Mouse (Mus musculus) stomach, embryonic 14.5 days (tissue): ENCODE data around the gene Fndc7. TPM values are rescaled to one million over a fixed set of nuclear protein-coding genes. Genes with fewer than 3 reads are reported as not detected.
"Not testable (repeated sequence)": the region's sequence is repeated elsewhere in the genome, so short reads cannot be mapped to it uniquely, and the experiment has no call there.

Experiments used
- ATAC-seq: fragments of 200-750 bp; cut with Nextera tagmentation; 2 replicates; pipeline ENCODE4 v1.8.0; 2017; ENCODE audit warnings: low read depth, moderate TSS enrichment; ENCODE audit not compliant: insufficient number of reproducible peaks, insufficient read depth, low FRiP score
- H3K27ac ChIP-seq: fragments of 300-500 bp; sonication (generic); 2 replicates; pipeline ENCODE4 v1.5.1; 2014; ENCODE audit warnings: mild to moderate bottlenecking, low read length, moderate library complexity, mixed read lengths
- H3K27me3 ChIP-seq: fragments of 300-500 bp; sonication (generic); 2 replicates; pipeline ENCODE4 v1.6.1; 2014; ENCODE audit warnings: low read length, control low read depth, mixed read lengths; ENCODE audit not compliant: control insufficient read depth, insufficient read depth
- H3K36me3 ChIP-seq: fragments of 300-500 bp; sonication (generic); 2 replicates; pipeline ENCODE4 v1.6.1; 2014; ENCODE audit warnings: mild to moderate bottlenecking, control low read depth, low read length, moderate library complexity, mixed read lengths; ENCODE audit not compliant: control insufficient read depth, insufficient read depth
- H3K4me1 ChIP-seq: fragments of 300-500 bp; sonication (generic); 2 replicates; pipeline ENCODE4 v1.6.1; 2014; ENCODE audit warnings: low read length, control low read depth, mixed read lengths; ENCODE audit not compliant: control insufficient read depth, insufficient read depth
- H3K4me2 ChIP-seq: fragments of 300-500 bp; sonication (generic); replicated peaks from 2 replicates; pipeline ENCODE4 v1.6.1; 2014; ENCODE audit warnings: low read depth, low read length, control low read depth
- H3K4me3 ChIP-seq: fragments of 300-500 bp; sonication (generic); 2 replicates; pipeline ENCODE4 v1.5.1; 2014; ENCODE audit warnings: low read depth, low read length, control low read depth
- H3K9ac ChIP-seq: fragments of 300-500 bp; sonication (generic); replicated peaks from 2 replicates; pipeline ENCODE4 v1.6.1; 2014; ENCODE audit warnings: low read depth, mild to moderate bottlenecking, control low read depth, low read length, moderate library complexity, mixed read lengths
- H3K9me3 ChIP-seq: fragments of 300-500 bp; sonication (generic); 2 replicates; pipeline ENCODE4 v1.6.1; 2016; ENCODE audit warnings: low read depth, low read length, control low read depth; ENCODE audit not compliant: control insufficient read depth
- WGBS: fragments of 180-500 bp; shearing (Covaris S2); extraction: QIAGEN DNeasy Blood & Tissue Kit; methylation state at CpG from one replicate; pipeline ENCODE4 v1.1.7; 2014; 5-methylcytosine and 5-hydroxymethylcytosine counted together
- polyA plus RNA-seq: library from polyadenylated mRNA; unstranded; fragments of >200 nt; fragmentation: Nextera tagmentation; extraction: Ambion mirVana; gene quantifications from 2 replicates; pipeline ENCODE4 v1.2.1, GENCODE M21; 2014

Fndc7 gene
- polyA plus RNA-seq, 1 experiment from 2014 or later = not detected

DNA sequence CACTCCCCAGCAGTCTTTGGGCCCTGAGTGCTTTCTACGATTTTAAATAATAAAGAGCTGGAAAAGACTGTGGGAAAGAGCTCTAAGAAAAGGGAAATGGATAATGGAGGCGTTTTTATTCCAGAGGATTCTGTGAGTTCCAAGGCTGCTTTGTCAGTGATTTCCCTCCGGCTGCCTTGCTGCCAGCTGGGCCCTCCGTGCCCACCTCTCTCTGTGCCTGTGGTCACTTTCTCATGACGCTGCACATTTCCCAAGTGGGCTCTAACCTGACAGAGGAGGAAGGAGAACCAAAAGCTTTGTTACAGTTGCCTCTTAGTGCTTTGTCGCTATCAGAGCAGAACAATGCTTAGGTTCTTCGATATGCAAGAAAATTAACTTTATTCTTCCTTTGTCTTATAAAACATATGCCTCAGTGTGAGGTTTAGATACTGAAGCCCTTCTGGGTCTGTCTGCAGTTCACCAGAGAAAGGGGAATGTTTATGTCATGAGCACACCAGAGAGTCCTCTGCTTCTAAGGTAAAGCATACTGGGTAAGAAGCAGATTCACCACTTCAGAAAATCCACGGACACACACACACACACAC lies 5.0 kb downstream of the Fndc7 start:
- Histone ChIP-seq H3K27ac (no peak overlapping the region), H3K4me3 (no peak overlapping the region), H3K9me3 (no peaks in the 10 kb centered on the region), H3K36me3 (no peaks in the 10 kb centered on the region), H3K9ac (no peak overlapping the region), H3K4me2 (no peak overlapping the region), H3K27me3 (no peaks in the 10 kb centered on the region), H3K4me1 (peaks cover 7% of the 10 kb centered on the region; the same call in 1 of the 2 replicates)
- WGBS = 73% methylated on average over 8 of the region's 8 CpGs
- ATAC-seq = no peak

DNA sequence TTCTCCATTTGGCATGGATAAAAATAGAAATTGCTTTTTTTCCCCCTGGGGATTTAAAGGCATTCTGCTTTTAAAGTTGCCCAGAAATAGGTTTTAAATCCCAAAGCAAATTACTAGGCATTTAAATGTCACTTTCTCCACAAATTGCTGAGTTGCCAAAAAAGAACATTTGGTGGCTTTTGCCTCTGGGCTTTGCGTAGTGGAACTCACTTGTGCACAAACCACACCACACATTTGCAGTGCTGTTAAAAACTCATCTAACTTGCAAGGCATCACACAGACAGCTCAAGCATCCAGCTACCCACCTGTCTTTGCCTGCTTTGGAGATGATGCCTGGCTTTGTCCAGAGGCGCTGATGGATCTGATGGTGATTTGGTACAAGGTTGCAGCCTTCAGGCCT lies 6.7 kb downstream of the Fndc7 start:
- H3K9me3 ChIP-seq = no peaks in the 10 kb centered on the region
- peaks cover 7% of the 10 kb centered on the region; the same call in 1 of the 2 replicates for H3K4me1 ChIP-seq
- 89% methylated on average over 2 of the region's 2 CpGs for WGBS
- H3K27me3 ChIP-seq = no peaks in the 10 kb centered on the region
- H3K27ac ChIP-seq = no peak overlapping the region
- no peak overlapping the region for H3K9ac ChIP-seq
- no peak for ATAC-seq
- no peak overlapping the region for H3K4me2 ChIP-seq
- no peaks in the 10 kb centered on the region for H3K36me3 ChIP-seq
- no peak overlapping the region for H3K4me3 ChIP-seq

DNA sequence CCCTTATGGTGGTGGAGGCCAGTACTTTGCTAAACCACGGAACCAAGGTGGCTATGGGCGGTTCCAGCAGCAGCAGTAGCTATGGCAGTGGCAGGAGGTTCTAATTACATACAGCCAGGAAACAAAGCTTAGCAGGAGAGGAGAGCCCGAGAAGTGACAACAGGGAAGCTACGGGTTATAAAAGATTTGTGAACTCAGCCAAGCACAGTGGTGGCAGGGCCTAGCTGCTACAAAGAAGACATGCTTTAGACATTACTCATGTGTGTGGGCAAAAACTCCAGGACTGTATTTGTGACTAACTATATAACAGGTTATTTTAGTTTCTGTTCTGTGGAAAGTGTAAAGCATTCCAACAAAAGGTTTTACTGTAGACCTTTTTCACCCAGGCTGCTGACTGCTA lies 7.9 kb downstream of the Fndc7 start:
- H3K9ac ChIP-seq, ATAC-seq, H3K9me3 ChIP-seq, H3K36me3 ChIP-seq, H3K27me3 ChIP-seq, H3K4me1 ChIP-seq, H3K4me3 ChIP-seq, H3K4me2 ChIP-seq: not testable (repeated sequence)
- 0 out of 2 replicates have a peak overlapping the region, but pooled peaks have one; percentile 72 for H3K27ac ChIP-seq
- WGBS = 35% methylated on average over 4 of the region's 4 CpGs

DNA sequence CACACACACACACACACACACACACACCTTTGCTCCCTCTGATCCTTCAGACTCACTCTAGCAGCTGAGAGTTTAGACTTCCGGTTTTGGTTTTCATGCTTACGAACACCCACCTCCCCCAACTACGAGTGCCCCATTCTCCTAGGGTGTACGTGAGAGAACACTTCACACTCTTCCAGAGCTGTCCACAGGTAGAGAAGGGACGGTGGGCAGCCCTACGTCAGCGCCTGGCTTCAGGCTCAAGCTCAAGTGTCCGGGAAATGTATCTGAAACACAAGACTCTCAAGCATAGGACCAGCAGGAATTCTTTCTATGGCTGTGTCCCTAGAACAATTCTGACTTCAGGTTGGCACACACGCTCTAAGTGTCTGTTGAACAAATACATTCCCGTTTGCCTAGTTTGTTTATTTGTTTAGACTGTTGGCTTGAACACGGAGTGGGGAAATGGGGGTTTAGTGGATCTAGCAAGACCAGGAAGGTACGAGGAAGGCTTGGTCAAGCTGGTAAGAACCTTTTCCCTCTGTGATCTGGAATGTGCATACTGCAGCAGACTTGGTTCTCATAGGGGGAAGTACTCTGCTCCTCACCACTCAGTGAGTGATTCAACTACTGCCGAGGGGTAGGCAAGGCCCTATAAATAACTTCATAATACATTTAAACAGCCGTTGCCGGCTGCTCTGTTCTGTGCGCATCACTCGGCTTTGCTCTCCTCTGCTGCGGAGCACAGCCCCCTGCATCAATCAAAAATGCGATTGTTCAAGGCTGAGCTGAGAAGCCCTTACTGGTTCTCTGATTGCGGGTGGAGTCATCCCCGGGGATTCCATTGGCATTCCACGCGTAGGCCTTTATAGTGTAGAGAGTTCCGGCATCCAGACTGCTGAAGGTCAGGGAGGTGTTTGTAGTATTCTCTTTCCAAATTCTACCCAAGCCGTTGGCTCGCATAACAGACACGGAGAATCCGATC lies 9.0 kb downstream of the Fndc7 start:
- 34% methylated on average over 28 of the region's 28 CpGs for WGBS
- Histone ChIP-seq H3K4me1 (peaks cover 7% of the 10 kb centered on the region; the same call in 1 of the 2 replicates), H3K4me2 (peak overlapping the region; percentile 3), H3K27me3 (no peaks in the 10 kb centered on the region), H3K36me3 (no peaks in the 10 kb centered on the region), H3K4me3 (no peak overlapping the region), H3K9me3 (no peaks in the 10 kb centered on the region), H3K27ac (peak overlapping the region; percentile 72), H3K9ac (no peak overlapping the region)
- ATAC-seq = peak; percentile 83

DNA sequence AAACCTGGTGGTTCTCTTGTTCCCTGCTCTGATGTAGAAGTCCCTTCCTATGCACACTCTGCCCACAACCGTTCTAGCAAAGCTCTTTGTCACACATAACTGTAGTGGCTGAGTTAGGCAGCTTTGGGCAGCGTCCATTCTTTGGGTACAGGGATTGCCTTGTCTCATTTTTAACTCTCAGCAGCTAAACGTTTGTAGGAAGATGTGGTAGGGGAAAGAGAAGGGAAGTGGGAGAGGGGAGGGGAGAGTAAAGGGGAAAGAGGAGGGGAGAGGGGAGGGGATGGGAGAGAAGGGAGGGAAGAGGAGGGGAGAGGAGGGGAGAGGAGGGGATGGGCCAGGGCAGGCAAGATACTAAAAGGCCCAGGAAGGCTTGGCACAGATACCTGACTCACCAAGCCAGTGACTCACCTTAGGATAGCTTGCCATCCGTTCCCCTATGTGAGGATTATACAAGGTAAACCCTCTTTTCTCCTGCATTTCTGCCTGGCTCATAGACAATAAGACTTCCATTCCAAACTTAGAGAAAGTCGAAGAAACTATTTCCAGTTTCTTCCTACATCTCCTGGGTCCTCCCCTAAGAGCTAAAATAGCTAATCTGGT lies 9.9 kb downstream of the Fndc7 start:
- ATAC-seq = no peak
- Histone ChIP-seq H3K9ac (no peak overlapping the region), H3K9me3 (no peaks in the 10 kb centered on the region), H3K27me3 (no peaks in the 10 kb centered on the region), H3K4me1 (peaks cover 7% of the 10 kb centered on the region; the same call in 1 of the 2 replicates), H3K36me3 (no peaks in the 10 kb centered on the region), H3K4me2 (no peak overlapping the region), H3K4me3 (no peak overlapping the region), H3K27ac (no peak overlapping the region)
- 56% methylated on average over 5 of the region's 5 CpGs for WGBS

DNA sequence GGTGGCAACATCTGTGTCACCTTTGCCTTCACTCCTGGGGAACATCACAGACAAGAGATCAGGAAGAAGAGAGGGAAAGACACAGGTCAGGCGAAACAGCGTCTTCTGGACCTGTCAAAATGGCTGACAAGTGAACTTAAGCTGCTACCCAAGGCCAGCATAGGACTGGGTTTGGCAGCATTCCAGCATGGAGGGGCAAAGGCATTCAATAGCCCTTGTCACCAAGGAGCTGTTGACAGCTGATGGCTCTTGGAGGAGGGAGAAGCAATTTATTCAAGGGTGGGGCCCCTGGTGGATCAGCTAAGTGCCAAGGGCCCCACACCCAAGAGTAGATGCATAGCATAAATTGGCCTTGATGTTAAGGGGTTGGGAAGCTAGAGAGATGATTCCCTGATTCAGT lies 10.7 kb downstream of the Fndc7 start:
- Histone ChIP-seq H3K9me3 (no peaks in the 10 kb centered on the region), H3K4me2 (no peak overlapping the region), H3K4me1 (peaks cover 7% of the 10 kb centered on the region; the same call in 1 of the 2 replicates), H3K27ac (no peak overlapping the region), H3K27me3 (no peaks in the 10 kb centered on the region), H3K36me3 (no peaks in the 10 kb centered on the region), H3K9ac (no peak overlapping the region), H3K4me3 (no peak overlapping the region)
- ATAC-seq = no peak
- WGBS = 55% methylated on average over 2 of the region's 2 CpGs

DNA sequence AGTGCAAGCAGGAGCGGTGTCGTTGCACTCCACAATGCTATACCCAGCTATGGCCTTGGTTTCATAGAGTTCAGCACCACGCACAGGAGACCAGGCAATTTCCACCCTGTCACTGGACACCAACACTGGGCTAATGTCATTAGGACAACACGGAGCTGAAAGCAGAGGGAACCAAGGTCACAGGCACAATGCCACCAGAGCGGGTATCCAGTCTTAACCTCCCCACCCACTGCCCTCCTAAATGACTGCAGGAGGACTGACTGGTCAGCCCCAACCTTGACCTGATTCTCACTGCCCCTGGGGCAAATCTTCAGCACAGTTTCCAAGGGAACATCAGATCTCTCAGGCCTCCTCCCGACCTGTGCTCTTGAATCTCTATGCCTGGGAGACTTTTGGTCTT lies 19.2 kb downstream of the Fndc7 start:
- ATAC-seq = no peak
- no peak overlapping the region for H3K27ac ChIP-seq
- no peaks in the 10 kb centered on the region for H3K4me1 ChIP-seq
- H3K36me3 ChIP-seq = no peaks in the 10 kb centered on the region
- no peak overlapping the region for H3K4me3 ChIP-seq
- WGBS = 88% methylated on average over 6 of the region's 6 CpGs
- H3K9me3 ChIP-seq = no peaks in the 10 kb centered on the region
- no peaks in the 10 kb centered on the region for H3K27me3 ChIP-seq
- no peak overlapping the region for H3K9ac ChIP-seq
- no peak overlapping the region for H3K4me2 ChIP-seq

DNA sequence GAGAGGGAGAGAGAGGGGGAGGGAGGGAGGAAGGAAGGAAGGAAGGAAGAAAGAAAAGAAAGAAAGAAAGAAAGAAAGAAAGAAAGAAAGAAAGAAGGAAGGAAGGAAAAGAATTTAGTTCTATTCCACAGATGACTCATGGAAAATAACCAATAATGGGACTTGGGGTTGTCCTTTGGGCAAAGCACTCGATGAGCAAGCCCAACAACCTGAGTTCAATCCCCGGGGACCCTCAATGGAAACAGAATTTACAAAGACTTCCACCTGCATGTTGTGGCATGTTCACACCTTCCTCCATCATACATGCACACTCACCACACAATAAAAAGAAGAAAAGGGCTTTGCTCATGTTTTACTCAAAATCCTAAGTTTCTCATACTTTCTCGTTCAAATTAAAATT lies 22.4 kb downstream of the Fndc7 start:
- no peak overlapping the region for H3K4me3 ChIP-seq
- 95% methylated on average over 3 of the region's 3 CpGs for WGBS
- no peak overlapping the region for H3K27ac ChIP-seq
- ATAC-seq = no peak
- no peak overlapping the region for H3K4me2 ChIP-seq
- no peaks in the 10 kb centered on the region for H3K4me1 ChIP-seq
- no peaks in the 10 kb centered on the region for H3K9me3 ChIP-seq
- H3K27me3 ChIP-seq = no peaks in the 10 kb centered on the region
- H3K9ac ChIP-seq = no peak overlapping the region
- no peaks in the 10 kb centered on the region for H3K36me3 ChIP-seq
